Mouse (Mus musculus) hematopoietic stem cell, adult 5-6 weeks (primary cell): ENCODE measurements around the gene Iqcf1. TPM values are rescaled to one million over a fixed set of nuclear protein-coding genes. Genes with fewer than 3 reads are reported as not detected.
"Not testable (repeated sequence)": the region's sequence is repeated elsewhere in the genome, so short reads cannot be mapped to it uniquely, and the experiment has no call there.

ENCODE experiments used
- ATAC-seq, 2 experiments: fragments of 125-278 bp in 1 of 2; replicated peaks in 1 of 2; 2 replicates each; pipeline ENCODE4 v1.8.0; 2016 to 2017; ENCODE audit warnings: inconsistent platforms in 2 of 2, mild to moderate bottlenecking in 2 of 2, moderate number of reproducible peaks in 2 of 2, low read depth in 1 of 2, moderate TSS enrichment in 1 of 2; ENCODE audit not compliant: low FRiP score in 2 of 2, poor library complexity in 2 of 2, severe bottlenecking in 2 of 2, insufficient read depth in 1 of 2, low TSS enrichment in 1 of 2
- total RNA-seq: library from RNA; stranded (forward); fragments of 172-1452, 232-1000 nt; gene quantifications from 2 replicates; pipeline ENCODE4 v1.2.3, GENCODE M21; 2017

Gene Iqcf1
- total RNA-seq, 1 experiment from 2014 or later = not detected

- peak; percentile 8 to 54 for ATAC-seq
These were observed 23.5 kb upstream of the Iqcf1 start for GRCm38 (mm10) chr9:106476002-106476923.

GRCm38 (mm10) chr9:106476924-106477484 lies 22.8 kb upstream of the Iqcf1 start, which contains the start of gene Parp3:
Gene Parp3 (minus strand): TSS chr9:106476949.
- ATAC-seq = peak; percentile 92 to 96

- no peak for ATAC-seq
These were observed 22.1 kb upstream of the Iqcf1 start for GRCm38 (mm10) chr9:106477649-106478048.

- no peak for ATAC-seq
These were observed 21.7 kb upstream of the Iqcf1 start for GRCm38 (mm10) chr9:106478101-106478500.

- ATAC-seq = no peak
These were observed 19.2 kb upstream of the Iqcf1 start for GRCm38 (mm10) chr9:106480541-106480940.

GRCm38 (mm10) chr9:106481075-106481474 lies 18.7 kb upstream of the Iqcf1 start:
- peak; percentile 9 to 13; a peak in 1 of 4 replicates for ATAC-seq

- ATAC-seq = no peak
These were observed 18.1 kb upstream of the Iqcf1 start for GRCm38 (mm10) chr9:106481676-106482075.

GRCm38 (mm10) chr9:106482578-106483115 lies 17.1 kb upstream of the Iqcf1 start:
- ATAC-seq = no peak

GRCm38 (mm10) chr9:106483136-106483535 lies 16.6 kb upstream of the Iqcf1 start:
- ATAC-seq = no peak

- ATAC-seq = no peak
These were observed 16.2 kb upstream of the Iqcf1 start for GRCm38 (mm10) chr9:106483606-106484005.

GRCm38 (mm10) chr9:106485076-106485475 lies 14.7 kb upstream of the Iqcf1 start:
- ATAC-seq = no peak

GRCm38 (mm10) chr9:106487602-106488001 lies 12.2 kb upstream of the Iqcf1 start:
- not testable (repeated sequence) for ATAC-seq

GRCm38 (mm10) chr9:106501846-106502245 lies 2.1 kb downstream of the Iqcf1 start:
- ATAC-seq = no peak

GRCm38 (mm10) chr9:106504246-106504645 lies 4.5 kb downstream of the Iqcf1 start:
- no peak for ATAC-seq

GRCm38 (mm10) chr9:106509356-106509755 lies 9.6 kb downstream of the Iqcf1 start:
- ATAC-seq = no peak

- ATAC-seq = no peak
These were observed 13.1 kb downstream of the Iqcf1 start for GRCm38 (mm10) chr9:106512729-106513450.

GRCm38 (mm10) chr9:106513566-106513965 lies 13.8 kb downstream of the Iqcf1 start:
- ATAC-seq = no peak

GRCm38 (mm10) chr9:106514273-106514672 lies 14.5 kb downstream of the Iqcf1 start, which contains the start of gene Iqcf5:
Gene Iqcf5 (plus strand): TSS chr9:106514573.
- ATAC-seq = no peak
